Mouse (Mus musculus) midbrain, embryonic 15.5 days (tissue): ENCODE data around the gene Tmem147. TPM values are rescaled to one million over a fixed set of nuclear protein-coding genes. Genes with fewer than 3 reads are reported as not detected.

ENCODE experiments used
- polyA plus RNA-seq: library from polyadenylated mRNA; unstranded; fragments of >200 nt; fragmentation: Nextera tagmentation; extraction: Ambion mirVana; gene quantifications from 2 replicates; pipeline ENCODE4 v1.2.1, GENCODE M21; 2015

Tmem147 gene
- polyA plus RNA-seq, 1 experiment from 2014 or later: 242 TPM

Other genes with a start within 250 kb of the Tmem147 start
- gene Prodh2, start 235.9 kb downstream of the Tmem147 start, polyA plus RNA-seq: not detected in 2 replicates
- 144 and 158 TPM in 2 replicates for gene Arhgap33, start 194.5 kb downstream of the Tmem147 start, polyA plus RNA-seq
- gene Hspb6, start 177.4 kb downstream of the Tmem147 start, polyA plus RNA-seq: 7.8 and 9.9 TPM in 2 replicates
- 7.7 and 9.4 TPM in 2 replicates for gene Proser3, start 177.2 kb downstream of the Tmem147 start, polyA plus RNA-seq
- gene Lin37, start 169.7 kb downstream of the Tmem147 start, polyA plus RNA-seq: 53.6 and 63.8 TPM in 2 replicates
- 87.2 and 90.7 TPM in 2 replicates for gene U2af1l4, start 166.2 kb downstream of the Tmem147 start, polyA plus RNA-seq
- 18.5 and 20.7 TPM in 2 replicates for gene Gm49396, start 166.2 kb downstream of the Tmem147 start, polyA plus RNA-seq
- gene Psenen, start 165.9 kb downstream of the Tmem147 start, polyA plus RNA-seq: 121 and 123 TPM in 2 replicates
- gene Igflr1, start 164.1 kb downstream of the Tmem147 start, polyA plus RNA-seq: 8.0 and 8.1 TPM in 2 replicates
- 12.1 and 12.3 TPM in 2 replicates for gene Kmt2b, start 140.8 kb downstream of the Tmem147 start, polyA plus RNA-seq
- 0.36 and 0.41 TPM in 2 replicates for gene Zbtb32, start 130.6 kb downstream of the Tmem147 start, polyA plus RNA-seq
- gene Upk1a, start 116.7 kb downstream of the Tmem147 start, polyA plus RNA-seq: 0.51 and 0.58 TPM in 2 replicates
- 1,061 and 1,083 TPM in 2 replicates for gene Cox6b1, start 103.4 kb downstream of the Tmem147 start, polyA plus RNA-seq
- not detected in 2 replicates for gene Etv2, start 93.7 kb downstream of the Tmem147 start, polyA plus RNA-seq
- 145 and 149 TPM in 2 replicates for gene Rbm42, start 79.2 kb downstream of the Tmem147 start, polyA plus RNA-seq
- 28.1 and 29.7 TPM in 2 replicates for gene Haus5, start 64.5 kb downstream of the Tmem147 start, polyA plus RNA-seq
- gene Pmis2, start 57.9 kb downstream of the Tmem147 start, polyA plus RNA-seq: not detected in 2 replicates
- not detected in 2 replicates for gene 2200002J24Rik, start 30.6 kb downstream of the Tmem147 start, polyA plus RNA-seq
- 1.7 and 1.8 TPM in 2 replicates for gene Atp4a, start 17.3 kb downstream of the Tmem147 start, polyA plus RNA-seq
- 0.72 and 1.6 TPM in 2 replicates for gene Gapdhs, start 14.1 kb upstream of the Tmem147 start, polyA plus RNA-seq
- gene Sbsn, start 21.9 kb upstream of the Tmem147 start, polyA plus RNA-seq: 2.4 and 3.0 TPM in 2 replicates
- 1.2 and 3.4 TPM in 2 replicates for gene Dmkn, start 34.2 kb upstream of the Tmem147 start, polyA plus RNA-seq
- 4.4 TPM in 1 of 2 replicates, not detected in the other for gene Krtdap, start 58.4 kb upstream of the Tmem147 start, polyA plus RNA-seq
- not detected in 2 replicates for gene Ffar2, start 94.2 kb upstream of the Tmem147 start, polyA plus RNA-seq
- gene Ffar3, start 126.6 kb upstream of the Tmem147 start, polyA plus RNA-seq: not detected in 2 replicates
- gene Ffar1, start 132.0 kb upstream of the Tmem147 start, polyA plus RNA-seq: not detected in 2 replicates
- not detected in 2 replicates for gene Cd22, start 150.8 kb upstream of the Tmem147 start, polyA plus RNA-seq
- 2.9 and 3.4 TPM in 2 replicates for gene Mag, start 185.3 kb upstream of the Tmem147 start, polyA plus RNA-seq
- gene Hamp2, start 195.1 kb upstream of the Tmem147 start, polyA plus RNA-seq: 0.49 TPM in 1 of 2 replicates, not detected in the other
- not detected in 2 replicates for gene Hamp, start 214.5 kb upstream of the Tmem147 start, polyA plus RNA-seq
- gene Usf2, start 227.3 kb upstream of the Tmem147 start, polyA plus RNA-seq: 32.3 and 32.6 TPM in 2 replicates
- gene Lsr, start 243.9 kb upstream of the Tmem147 start, polyA plus RNA-seq: 21.7 and 24.3 TPM in 2 replicates
- 0.23 and 0.68 TPM in 2 replicates for gene Fam187b, start 244.2 kb upstream of the Tmem147 start, polyA plus RNA-seq